Mouse (Mus musculus): ENCODE measurements around the gene Pml. TPM values are rescaled to one million over a fixed set of nuclear protein-coding genes. Genes with fewer than 3 reads are reported as not detected.

Pml gene
- total RNA-seq, 2 experiments from 2014 or later, result 5.2 to 7.5 TPM

DNA sequence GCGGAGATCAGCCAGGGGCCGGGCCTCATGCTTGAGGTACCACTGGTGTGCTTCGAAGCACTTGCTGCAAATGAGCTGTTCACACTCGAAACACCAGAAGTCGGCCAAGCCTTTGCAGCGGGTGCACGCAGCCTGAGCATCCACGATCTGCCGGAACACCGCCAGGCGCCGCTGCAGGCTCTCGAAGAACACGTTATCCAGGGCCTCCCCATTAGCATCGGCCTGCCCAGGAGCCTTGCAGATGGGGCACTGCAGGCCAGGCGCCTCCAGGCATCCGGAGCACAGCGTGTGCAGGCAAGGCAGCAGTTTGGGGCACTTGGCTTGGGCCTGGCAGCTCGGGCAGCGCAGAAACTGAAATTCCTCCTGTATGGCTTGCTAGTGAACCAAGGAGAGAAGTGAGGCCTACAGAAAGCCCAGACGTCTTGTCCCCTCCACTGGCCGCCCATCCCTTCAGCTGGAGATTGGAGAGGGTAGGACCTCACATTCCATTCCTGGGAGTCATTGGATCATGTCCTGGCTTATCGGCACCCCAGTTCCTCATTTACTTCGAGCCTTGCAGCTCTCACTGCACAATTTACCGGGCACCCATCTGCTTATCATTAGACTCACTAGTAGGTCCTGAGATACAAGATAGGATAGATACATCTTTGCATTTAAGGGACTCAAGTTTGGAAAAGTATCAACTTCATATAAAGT, 2.4 kb downstream of the Pml start:
- intact Hi-C loops (cut with DNase I; ENCODE audit: low total_unique reads), result no loop called here
- DNase-seq, result peak; percentile 88

DNA sequence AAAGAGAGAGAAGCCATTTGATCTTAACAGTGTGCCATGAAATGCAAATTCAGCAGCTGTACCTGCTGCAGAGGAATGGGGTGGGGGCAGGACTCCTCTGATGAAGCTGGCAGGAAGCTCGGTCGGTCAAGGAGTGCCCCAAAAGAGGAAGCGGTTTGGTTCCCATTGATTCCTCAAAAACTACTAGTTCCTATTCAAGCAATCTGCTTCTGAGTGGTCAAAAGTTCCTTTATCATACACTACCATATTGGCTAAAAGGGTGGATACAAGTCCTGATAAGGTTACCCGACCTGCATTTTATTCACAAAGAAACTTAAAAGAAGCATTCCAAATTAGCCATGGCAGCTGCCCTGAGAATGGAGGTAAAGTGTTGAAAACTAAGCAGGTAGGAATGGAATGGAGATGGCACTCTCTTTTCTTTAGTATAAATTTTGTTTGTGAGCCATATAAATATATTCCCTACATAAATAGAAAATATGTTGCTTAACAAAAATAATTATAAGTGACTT, 3.4 kb downstream of the Pml start:
- intact Hi-C loops (cut with DNase I; ENCODE audit: low total_unique reads), result no loop called here
- no peak for DNase-seq

- intact Hi-C loops (cut with DNase I; ENCODE audit: low total_unique reads), result loop anchor here (5.0 kb wide), 1 partner anchor 39 kb away; no protein-coding TSS in a partner anchor
- no peak for DNase-seq
Observed at GRCm38 (mm10) chr9:58243696-58244095, 5.9 kb downstream of the Pml start.

GRCm38 (mm10) chr9:58242696-58243095, 6.9 kb downstream of the Pml start:
- intact Hi-C loops (cut with DNase I; ENCODE audit: low total_unique reads), result loop anchor here (5.0 kb wide), 1 partner anchor 40 kb away; no protein-coding TSS in a partner anchor
- DNase-seq, result no peak

DNA sequence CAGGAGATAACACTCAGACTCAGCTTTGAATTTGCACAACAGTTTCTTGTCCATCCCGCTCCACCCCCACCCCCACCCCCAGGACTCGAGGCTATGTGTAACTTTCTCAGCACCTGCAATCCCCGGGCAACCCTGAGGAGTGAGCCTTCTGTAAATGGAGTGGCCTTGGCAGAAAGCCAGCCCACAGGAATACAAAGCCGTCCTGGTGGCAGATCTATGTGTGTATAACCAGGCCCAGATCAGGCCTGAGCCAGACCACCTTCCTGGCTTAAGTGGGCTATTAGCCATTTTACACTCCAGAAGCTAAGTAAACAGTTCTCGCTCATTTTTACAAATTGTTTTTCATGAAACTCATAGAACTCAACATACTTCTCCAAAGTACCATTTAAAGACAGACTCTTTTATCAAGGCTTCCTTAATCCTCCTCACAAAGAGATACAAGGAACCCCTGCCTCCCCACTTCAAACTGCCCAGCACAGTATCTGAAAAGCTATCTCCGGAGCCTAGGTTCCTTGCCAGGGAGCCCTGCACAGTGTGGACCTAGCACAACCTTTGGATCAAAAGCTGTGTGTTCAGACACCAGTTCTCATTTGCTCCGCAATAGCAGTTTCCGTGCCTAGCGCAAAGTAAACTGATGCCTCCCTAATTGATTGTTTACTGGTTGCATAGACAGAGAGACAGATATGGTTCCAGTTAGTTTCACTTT, 7.7 kb downstream of the Pml start:
- peak; percentile 14 for DNase-seq
- intact Hi-C loops (cut with DNase I; ENCODE audit: low total_unique reads), result loop anchor here (5.0 kb wide), 1 partner anchor 40 kb away; no protein-coding TSS in a partner anchor

DNA sequence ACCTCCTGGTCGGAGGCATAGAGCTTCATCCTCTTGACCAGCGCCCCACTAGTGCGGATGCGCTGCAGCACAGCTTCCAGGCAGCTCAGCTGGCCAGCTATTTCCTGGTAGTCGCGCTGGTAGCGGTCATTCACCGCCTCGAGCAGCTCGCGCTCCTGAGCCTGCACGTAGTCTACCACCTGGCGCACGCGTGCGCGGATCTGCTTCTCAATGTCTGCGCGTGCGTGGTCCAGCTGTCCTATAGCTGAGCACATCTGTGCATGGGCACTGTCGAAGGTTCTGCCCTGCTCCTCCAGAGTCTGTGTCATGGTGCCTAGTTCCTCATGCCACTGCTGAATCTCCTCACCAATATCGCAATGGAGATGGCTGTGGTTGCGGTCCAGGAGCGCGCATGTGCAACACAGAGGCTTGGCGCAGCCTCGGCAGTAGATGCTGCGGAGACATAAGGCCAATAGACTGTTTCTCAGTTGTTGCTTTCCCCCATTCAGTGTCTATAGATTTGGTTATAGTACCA, 15.0 kb downstream of the Pml start:
- DNase-seq, result no peak

GRCm38 (mm10) chr9:58232374-58232773, 17.2 kb downstream of the Pml start:
- peak; percentile 4 for DNase-seq

More for the DNA sequence above, 15.0 kb downstream of the Pml start:
- intact Hi-C loops (cut with DNase I; ENCODE audit: low total_unique reads), result no loop called here

DNA sequence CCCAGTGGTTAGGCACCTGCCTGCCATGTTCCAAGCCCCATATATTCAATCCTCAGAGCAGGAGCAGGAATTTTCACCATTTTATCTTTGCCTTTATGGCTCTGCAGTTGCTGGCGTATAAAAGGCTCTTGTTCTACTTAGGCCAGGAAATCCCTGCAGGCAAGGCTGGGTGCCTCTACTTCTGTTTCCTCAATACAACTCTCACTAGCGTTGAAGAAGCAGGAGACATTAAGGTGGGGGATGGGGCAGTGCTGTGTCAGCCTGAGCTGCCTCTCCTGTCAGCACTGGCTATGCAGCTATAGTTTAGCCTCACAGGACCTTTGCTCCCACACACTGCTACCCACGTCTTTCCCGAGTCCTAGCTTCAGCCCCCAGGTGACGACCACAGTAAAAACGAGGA, 17.8 kb downstream of the Pml start:
- peak; percentile 2 for DNase-seq
- intact Hi-C loops (cut with DNase I; ENCODE audit: low total_unique reads), result no loop called here

More at GRCm38 (mm10) chr9:58232374-58232773, 17.2 kb downstream of the Pml start:
- intact Hi-C loops (cut with DNase I; ENCODE audit: low total_unique reads), result no loop called here

GRCm38 (mm10) chr9:58228777-58229466, 20.7 kb downstream of the Pml start:
- intact Hi-C loops (cut with DNase I; ENCODE audit: low total_unique reads), result loop anchor here (5.0 kb wide), 2 partner anchors 43 to 143 kb away; partner anchors contain the start of gene Tbc1d21
- DNase-seq, result no peak

DNA sequence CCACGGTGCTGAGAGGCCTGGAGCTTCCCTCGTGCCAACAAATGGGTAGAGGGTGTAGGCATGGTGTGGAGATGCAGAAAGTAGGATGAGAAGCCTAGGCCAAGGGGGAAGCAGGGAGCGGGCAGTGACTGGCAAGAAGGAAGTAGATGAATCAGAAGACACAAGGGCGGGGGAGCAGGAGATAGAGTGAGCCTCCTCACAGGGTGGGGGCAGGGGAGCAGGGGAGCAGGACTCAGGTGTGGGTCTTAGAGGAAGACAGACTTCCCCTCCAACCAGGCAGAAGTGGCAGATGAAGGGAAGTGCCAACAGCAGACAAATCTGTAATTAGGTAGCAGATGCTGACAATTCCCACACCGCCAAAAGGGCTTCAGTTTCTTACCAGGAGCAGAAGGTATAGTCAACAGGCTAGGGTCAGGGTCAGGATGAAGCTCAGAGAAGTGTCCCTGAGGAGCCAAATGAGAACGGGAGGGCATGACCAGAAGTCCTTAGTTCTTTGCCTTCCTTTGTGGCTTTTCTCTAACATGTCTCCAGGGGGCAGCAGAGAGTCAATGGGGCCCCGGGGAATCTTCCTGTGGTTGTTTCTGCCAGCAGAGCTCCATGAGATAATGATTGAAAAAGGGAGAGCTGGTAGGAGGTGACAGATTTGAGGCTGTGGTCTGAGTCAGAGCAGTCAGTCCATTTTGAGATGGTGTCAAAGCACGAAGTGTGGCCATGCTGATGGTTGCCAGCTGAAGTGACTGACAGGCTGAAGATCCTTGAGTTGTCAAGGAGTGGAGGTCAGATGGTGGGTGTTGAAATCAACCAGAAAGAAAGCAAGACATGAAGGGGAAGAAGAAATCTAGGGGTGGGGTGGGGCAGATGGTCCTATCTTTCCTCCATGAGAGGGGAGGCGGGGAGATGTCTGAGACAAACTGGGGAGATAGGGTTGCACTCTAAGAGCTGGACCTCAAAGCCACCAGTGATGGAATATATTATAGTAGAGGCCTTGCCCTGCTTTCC, 23.4 kb downstream of the Pml start:
- no peak for DNase-seq
- intact Hi-C loops (cut with DNase I; ENCODE audit: low total_unique reads), result loop anchor here (5.0 kb wide), 2 partner anchors 46 to 146 kb away; partner anchors contain the start of gene Tbc1d21

GRCm38 (mm10) chr9:58224356-58224755, 25.2 kb downstream of the Pml start:
- intact Hi-C loops (cut with DNase I; ENCODE audit: low total_unique reads), result no loop called here
- no peak for DNase-seq

DNA sequence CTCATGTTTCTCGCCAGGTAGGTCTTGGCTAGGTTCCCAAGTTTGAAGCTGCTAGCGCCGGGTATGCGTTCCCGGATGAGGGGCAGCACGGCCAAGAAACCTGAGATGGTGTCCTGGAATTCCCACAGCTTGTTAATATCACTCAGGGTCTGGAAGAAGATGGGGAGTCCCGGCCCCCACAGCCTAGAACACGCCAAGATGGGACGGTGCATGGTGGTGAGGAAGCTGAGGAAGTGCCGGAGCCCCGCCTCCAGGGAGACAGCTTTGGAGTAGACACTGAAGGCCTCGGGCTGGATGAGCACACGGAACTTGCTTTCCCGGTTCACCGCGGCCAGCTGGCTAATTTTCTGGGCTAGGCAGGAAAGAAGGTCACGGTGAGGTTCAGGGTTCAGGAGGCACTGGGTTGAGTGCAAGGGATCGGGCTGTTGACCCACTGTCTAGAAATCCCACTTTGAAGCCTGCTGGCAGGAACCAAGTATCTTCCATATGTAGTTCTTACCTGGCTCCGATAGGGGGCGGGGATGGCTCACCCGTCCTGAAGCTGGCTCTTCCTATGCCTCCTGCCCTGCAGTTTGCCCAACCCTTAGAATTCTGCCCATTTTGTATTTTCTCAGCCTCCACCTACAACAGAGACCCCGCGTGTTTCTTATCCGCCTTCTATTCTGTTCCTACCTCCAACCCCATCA, 29.2 kb downstream of the Pml start:
- peak; percentile 26 for DNase-seq
- intact Hi-C loops (cut with DNase I; ENCODE audit: low total_unique reads), result no loop called here

DNA sequence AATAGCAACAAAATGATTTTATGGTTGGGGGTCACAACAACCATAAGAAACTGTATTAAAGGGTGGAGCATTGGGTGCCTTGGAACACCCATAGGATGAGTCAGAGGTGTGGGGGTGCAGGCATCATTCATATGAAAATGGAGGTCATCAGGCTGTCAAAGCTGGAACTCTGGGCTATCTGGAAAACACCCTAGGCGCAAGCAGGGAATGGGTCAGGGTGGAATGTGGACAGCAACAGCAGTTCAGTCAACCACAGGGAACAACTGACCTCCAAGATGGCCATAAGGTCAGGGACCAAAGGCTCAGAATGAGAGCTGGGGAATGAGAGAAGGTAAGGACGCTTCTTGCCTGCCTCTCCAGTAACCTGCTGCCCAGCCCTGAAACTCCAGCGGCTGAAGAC, 31.0 kb downstream of the Pml start:
- intact Hi-C loops (cut with DNase I; ENCODE audit: low total_unique reads), result no loop called here
- no peak for DNase-seq

- peak; percentile 5 for DNase-seq
- intact Hi-C loops (cut with DNase I; ENCODE audit: low total_unique reads), result no loop called here
Observed at GRCm38 (mm10) chr9:58216402-58216801, 33.2 kb downstream of the Pml start.

GRCm38 (mm10) chr9:58214519-58215180, 34.9 kb downstream of the Pml start:
- peak; percentile 5 for DNase-seq
- intact Hi-C loops (cut with DNase I; ENCODE audit: low total_unique reads), result no loop called here

- intact Hi-C loops (cut with DNase I; ENCODE audit: low total_unique reads), result no loop called here
- DNase-seq, result peak; percentile 3
Observed at GRCm38 (mm10) chr9:58213865-58214264, 35.7 kb downstream of the Pml start.

DNA sequence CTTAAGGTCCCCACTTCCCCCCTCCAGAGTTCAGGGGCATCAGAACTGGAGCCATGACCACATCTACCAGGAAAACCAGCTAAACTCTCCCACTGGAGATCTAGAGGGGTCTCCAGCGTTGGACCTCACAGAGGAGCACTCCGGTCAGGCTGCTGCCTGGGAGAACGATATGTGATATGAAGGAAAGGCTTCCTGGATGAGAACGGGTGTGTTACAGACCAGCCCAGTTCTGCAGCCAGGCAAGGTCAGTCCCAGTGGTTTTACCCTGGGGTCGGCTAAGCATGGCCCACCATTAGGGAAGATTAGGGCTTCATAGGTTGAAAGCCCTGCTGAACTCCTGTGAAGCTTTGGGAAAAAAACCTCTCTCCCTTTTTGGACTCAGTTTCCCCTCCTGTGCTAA, 36.2 kb downstream of the Pml start:
- intact Hi-C loops (cut with DNase I; ENCODE audit: low total_unique reads), result no loop called here
- peak; percentile 1 for DNase-seq

- no peak for DNase-seq
Observed at GRCm38 (mm10) chr9:58210304-58210627, 39.3 kb downstream of the Pml start.

More at GRCm38 (mm10) chr9:58210304-58210627, 39.3 kb downstream of the Pml start:
- intact Hi-C loops (cut with DNase I; ENCODE audit: low total_unique reads), result no loop called here
